Mouse (Mus musculus) liver, adult 2 months (tissue): ENCODE data around the gene Tubg2.

Experiments used
- CTCF ChIP-seq: fragments of 200-500 bp; IDR thresholded peaks from 2 replicates; pipeline ENCODE4 v1.5.1; 2011; ENCODE audit warnings: low read depth, low read length, control low read depth
- POLR2A ChIP-seq: fragments of 200-500 bp; IDR thresholded peaks from 2 replicates; pipeline ENCODE4 v1.6.1; 2011; ENCODE audit warnings: low read length, control low read depth; ENCODE audit not compliant: insufficient read depth; ENCODE audit errors: extremely low read depth

DNA sequence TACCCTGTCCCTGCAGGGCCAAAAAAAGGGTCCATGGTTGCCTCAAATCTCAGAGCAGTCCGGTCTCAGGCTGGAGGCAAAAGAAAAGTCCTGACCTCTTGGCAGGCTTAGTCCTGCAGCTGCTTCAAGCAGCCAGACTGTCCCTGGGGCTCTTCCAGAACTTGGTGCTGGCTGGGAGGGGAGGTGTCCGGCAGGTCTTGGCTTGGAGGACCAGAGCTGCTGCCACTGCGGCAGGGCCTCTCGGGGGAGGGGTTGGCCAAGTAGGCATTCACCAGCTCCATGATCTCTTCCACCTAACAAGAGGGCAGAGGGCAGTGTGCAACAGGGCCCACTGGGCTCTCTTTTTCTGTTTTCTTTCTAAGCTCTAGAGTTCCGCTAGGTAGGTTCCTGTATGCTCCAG lies 7.1 kb downstream of the Tubg2 start:
- no peak for TF ChIP-seq CTCF
- no peak for TF ChIP-seq POLR2A
